Mouse (Mus musculus) cerebellum, postnatal 4 days (tissue): ENCODE data around the gene Mblac1.
"Not testable (repeated sequence)": the region's sequence is repeated elsewhere in the genome, so short reads cannot be mapped to it uniquely, and the experiment has no call there.

Experiments
- DNase-seq, 2 experiments: peaks; one replicate each; pipeline ENCODE4 v3.0.0; 2022; ENCODE audit warnings: low spot score in 2 of 2, mixed read lengths in 1 of 2

The Mblac1 gene

GRCm38 (mm10) chr5:138216632-138217031 lies 22.5 kb downstream of the Mblac1 start:
- not testable (repeated sequence) for DNase-seq

- no peak for DNase-seq
Observed at GRCm38 (mm10) chr5:138219864-138220263, 25.8 kb downstream of the Mblac1 start.

DNA sequence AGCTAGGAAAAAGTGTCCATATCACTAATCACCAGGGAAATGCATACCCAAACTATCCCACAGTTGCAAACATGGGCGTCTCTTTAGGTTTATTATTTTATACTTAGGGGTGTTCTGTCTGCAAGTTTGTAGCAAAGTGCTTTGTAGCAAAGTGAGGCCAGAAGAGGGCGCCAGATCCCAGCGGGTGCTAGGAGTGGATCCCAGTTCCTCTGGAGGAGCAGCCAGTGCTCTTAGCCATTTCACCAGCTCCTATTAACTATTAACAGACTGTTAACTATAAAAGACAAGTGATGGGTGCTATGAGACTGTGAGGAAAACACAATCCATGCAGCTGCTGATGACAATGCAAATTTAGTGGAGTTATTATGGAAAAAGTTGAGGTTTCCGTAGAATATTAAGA lies 28.0 kb downstream of the Mblac1 start:
- DNase-seq, result peak; percentile 61 to 80

GRCm38 (mm10) chr5:138223287-138223686 lies 29.2 kb downstream of the Mblac1 start:
- no peak for DNase-seq

GRCm38 (mm10) chr5:138225700-138226099 lies 31.6 kb downstream of the Mblac1 start, which contains the start of gene Nxpe5:
Nxpe5 (plus strand) TSS chr5:138225898.
- no peak for DNase-seq

GRCm38 (mm10) chr5:138226491-138226890 lies 32.4 kb downstream of the Mblac1 start:
- no peak for DNase-seq

- DNase-seq, result no peak
Observed at GRCm38 (mm10) chr5:138227367-138227766, 33.3 kb downstream of the Mblac1 start.

DNA sequence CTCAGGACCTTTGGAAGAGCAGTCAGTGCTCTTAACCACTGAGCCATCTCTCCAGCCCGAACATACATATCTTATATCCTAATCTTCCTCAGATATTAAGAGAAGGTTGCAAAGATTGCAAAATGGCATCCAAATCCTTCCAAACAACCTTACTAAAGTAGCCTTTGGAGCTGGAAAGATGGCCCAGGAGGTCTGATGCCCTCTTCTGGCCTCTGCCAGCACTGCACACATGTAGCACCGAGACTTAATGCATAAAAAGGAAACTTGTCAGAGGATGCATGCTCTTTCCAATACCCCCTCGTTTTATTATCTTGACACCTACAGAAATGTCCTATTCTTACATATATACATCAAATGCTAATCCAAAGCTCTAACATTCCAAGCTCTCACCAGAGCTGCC lies 33.9 kb downstream of the Mblac1 start:
- peak in 1 of 2 experiments; percentile 22 for DNase-seq

- no peak for DNase-seq
Observed at GRCm38 (mm10) chr5:138229511-138229910, 35.4 kb downstream of the Mblac1 start.

GRCm38 (mm10) chr5:138233778-138234177 lies 39.7 kb downstream of the Mblac1 start:
- DNase-seq, result no peak

GRCm38 (mm10) chr5:138234224-138234623 lies 40.1 kb downstream of the Mblac1 start:
- DNase-seq, result no peak

GRCm38 (mm10) chr5:138241511-138241910 lies 47.4 kb downstream of the Mblac1 start:
- DNase-seq, result no peak
